25 mouse cellular contexts compared by ENCODE assay signal in genomic region chr3:139947247-139947646, GRCm38 (mm10).
DNase-seq lines count a peak whose midpoint lies in the region; ATAC-seq and TF ChIP-seq lines count a peak whose summit lies in the region.
"Had no signal": no experiment of that assay in that cellular context is flagged by ENCODE, and none has a peak within 500 bp of the region (broad histone marks: within the 10 kb centered on the region; RNA-seq: fewer than 3 reads in every experiment).

No protein-coding gene starts in this region.

- DNase-seq in heart, adult 2 months, result no peak
- no peak for DNase-seq in midbrain, embryonic 14.5 days
- DNase-seq in adipocyte (ENCODE audit: low spot score), result no peak
- DNase-seq: adrenal gland, adult 2 months; adrenal gland, postnatal 10 days; adrenal gland, postnatal 25 days; cerebellum, adult 11-12 months; cerebellum, adult 2 months; cerebellum, adult 9-10 months; cerebellum, postnatal 10 days; cerebellum, postnatal 25 days; embryo, embryonic 11 days had no signal

- H3K27ac ChIP-seq in bone marrow macrophage, adult 2 months (ENCODE audit: insufficient read depth, low read depth, low read length), result peak overlapping the region; percentile 82
- no peak overlapping the region for H3K27ac ChIP-seq in heart, adult 2 months
- no peak overlapping the region for H3K27ac ChIP-seq in midbrain, embryonic 14.5 days (replicated peaks; ENCODE audit: low read depth, low read length)
- H3K27ac ChIP-seq: embryonic facial prominence, embryonic 13.5 days; embryonic facial prominence, embryonic 15.5 days; forebrain, embryonic 10.5 days; forebrain, embryonic 12.5 days had no signal

- ATAC-seq in granulocyte monocyte progenitor cell, adult 5-6 weeks (replicated peaks; ENCODE audit: poor library complexity, severe bottlenecking), result peak; percentile 95
- peak; percentile 95 for ATAC-seq in megakaryocyte progenitor cell, adult 5-6 weeks (replicated peaks; ENCODE audit: poor library complexity)
- ATAC-seq in midbrain, embryonic 14.5 days (ENCODE audit: low FRiP score, low TSS enrichment), result no peak
- ATAC-seq: activated CD4-positive, CD25-positive, alpha-beta regulatory T cell, adult 4 months; forebrain, embryonic 14.5 days; forebrain, embryonic 16.5 days; Patski had no signal

- H3K36me3 ChIP-seq in heart, adult 2 months (ENCODE audit: control insufficient read depth, insufficient read depth, low read length), result no peaks in the 10 kb centered on the region
- no peaks in the 10 kb centered on the region for H3K36me3 ChIP-seq in midbrain, embryonic 14.5 days (ENCODE audit: control insufficient read depth, insufficient read depth, low read length)
- H3K36me3 ChIP-seq: embryonic facial prominence, embryonic 13.5 days; embryonic facial prominence, embryonic 15.5 days; forebrain, embryonic 10.5 days; forebrain, embryonic 12.5 days; G1E had no signal

- TF ChIP-seq POLR2A in bone marrow macrophage, adult 2 months (IDR thresholded peaks at IDR 0.05; ENCODE audit: borderline replicate concordance, low read depth, low read length), result no peak
- TF ChIP-seq POLR2A in heart, adult 2 months (IDR thresholded peaks at IDR 0.05; ENCODE audit: insufficient read depth, low read depth, low read length), result no peak

- no peaks in the 10 kb centered on the region for H3K27me3 ChIP-seq in heart, adult 2 months (ENCODE audit: control insufficient read depth, insufficient read depth, low read length)
- H3K27me3 ChIP-seq in midbrain, embryonic 14.5 days (ENCODE audit: control insufficient read depth, insufficient read depth, low read length), result no peaks in the 10 kb centered on the region
- H3K27me3 ChIP-seq: embryonic facial prominence, embryonic 13.5 days; embryonic facial prominence, embryonic 15.5 days; forebrain, embryonic 12.5 days; Patski had no signal

- 55% methylated on average over 4 of the region's 4 CpGs for WGBS in heart, adult 2 months
- whole genome bisulfite sequencing in midbrain, embryonic 14.5 days, result 89% methylated on average over 4 of the region's 4 CpGs

- H3K9me3 ChIP-seq in midbrain, embryonic 14.5 days (ENCODE audit: control insufficient read depth, low read length), result no peaks in the 10 kb centered on the region
- H3K9me3 ChIP-seq: embryonic facial prominence, embryonic 13.5 days; embryonic facial prominence, embryonic 15.5 days; forebrain, embryonic 10.5 days; forebrain, embryonic 12.5 days; G1E had no signal

- no peak overlapping the region for H3K4me2 ChIP-seq in midbrain, embryonic 14.5 days (ENCODE audit: low read length)
- H3K4me2 ChIP-seq: embryonic facial prominence, embryonic 13.5 days; embryonic facial prominence, embryonic 15.5 days; forebrain, embryonic 12.5 days had no signal

- TF ChIP-seq EP300 in heart, adult 2 months (IDR thresholded peaks at IDR 0.05; ENCODE audit: insufficient read depth, low read depth, low read length), result no peak

- no peak overlapping the region for H3K4me3 ChIP-seq in bone marrow macrophage, adult 2 months (ENCODE audit: insufficient read depth, low read length)
- H3K4me3 ChIP-seq in heart, adult 2 months, result no peak overlapping the region
- no peak overlapping the region for H3K4me3 ChIP-seq in midbrain, embryonic 14.5 days (replicated peaks; ENCODE audit: low read depth, low read length)
- H3K4me3 ChIP-seq: embryonic facial prominence, embryonic 13.5 days; embryonic facial prominence, embryonic 15.5 days; erythroblast, embryonic 14.5 days; forebrain, embryonic 10.5 days; forebrain, embryonic 12.5 days had no signal

- H3K4me1 ChIP-seq in bone marrow macrophage, adult 2 months (ENCODE audit: control insufficient read depth, insufficient read depth, low read length), result peaks cover 19% of the 10 kb centered on the region
- no peaks in the 10 kb centered on the region for H3K4me1 ChIP-seq in heart, adult 2 months (ENCODE audit: control insufficient read depth, insufficient read depth, low read length)
- H3K4me1 ChIP-seq in midbrain, embryonic 14.5 days (ENCODE audit: control insufficient read depth, insufficient read depth, low read length), result no peaks in the 10 kb centered on the region
- H3K4me1 ChIP-seq: embryonic facial prominence, embryonic 13.5 days; embryonic facial prominence, embryonic 15.5 days; forebrain, embryonic 10.5 days; forebrain, embryonic 12.5 days had no signal

- H3K9ac ChIP-seq in heart, adult 2 months (ENCODE audit: low read depth, low read length), result no peak overlapping the region
- no peak overlapping the region for H3K9ac ChIP-seq in midbrain, embryonic 14.5 days (replicated peaks; ENCODE audit: low read length)
- H3K9ac ChIP-seq: embryonic facial prominence, embryonic 13.5 days; embryonic facial prominence, embryonic 15.5 days; forebrain, embryonic 12.5 days had no signal

- TF ChIP-seq CTCF in bone marrow macrophage, adult 2 months (IDR thresholded peaks at IDR 0.05; ENCODE audit: low read depth, low read length), result no peak
- TF ChIP-seq CTCF in heart, adult 2 months (IDR thresholded peaks at IDR 0.05), result no peak

- intact Hi-C loops in heart, adult 2 months (cut with DNase I), result no loop called here

- no peaks in the 10 kb centered on the region for H3K79me2 ChIP-seq in heart, adult 2 months (replicated peaks; ENCODE audit: control insufficient read depth, insufficient read depth, low read length)
